Mouse (Mus musculus): ENCODE measurements at regions not wholly inside any gene's neighbourhood (a gene's known extent, or its start where the extent isn't known, plus 50 kb on each side); places are given as distances from the start of the nearest gene placed in this dataset.

GRCm38 (mm10) chr5:64401737-64402136 is 245.6 kb downstream of the Tbc1d1 start:
- DNase-seq (ENCODE audit: low spot score) (no peak), ATAC-seq (ENCODE audit: insufficient number of reproducible peaks, low FRiP score, low TSS enrichment, low read depth) (no peak)
- Histone ChIP-seq H3K27me3 (ENCODE audit: control insufficient read depth, insufficient read depth, low read length) (no peaks in the 10 kb centered on the region), H3K36me3 (ENCODE audit: control insufficient read depth, insufficient read depth, low read length) (no peaks in the 10 kb centered on the region), H3K4me2 (ENCODE audit: low read depth, severe bottlenecking) (no peak overlapping the region), H3K4me3 (ENCODE audit: low read depth, low read length) (no peak overlapping the region), H3K9me3 (ENCODE audit: control insufficient read depth, low read length) (no peaks in the 10 kb centered on the region), H3K27ac (replicated peaks; ENCODE audit: low read depth, low read length) (no peak overlapping the region), H3K4me1 (ENCODE audit: control insufficient read depth, insufficient read depth, low read length) (no peaks in the 10 kb centered on the region), H3K9ac (ENCODE audit: low read length) (no peak overlapping the region)
- 87% methylated on average over 9 of the region's 9 CpGs for WGBS

- H3K4me1 ChIP-seq (ENCODE audit: control insufficient read depth, insufficient read depth, low read length): no peaks in the 10 kb centered on the region
- H3K9ac ChIP-seq (ENCODE audit: low read length): no peak overlapping the region
- WGBS: 82% methylated on average over 11 of the region's 11 CpGs
- no peaks in the 10 kb centered on the region for H3K9me3 ChIP-seq (ENCODE audit: control insufficient read depth, low read length)
- ATAC-seq (ENCODE audit: insufficient number of reproducible peaks, low FRiP score, low TSS enrichment, low read depth) (no peak), DNase-seq (ENCODE audit: low spot score) (no peak)
- H3K4me2 ChIP-seq (ENCODE audit: low read depth, severe bottlenecking): no peak overlapping the region
- no peak overlapping the region for H3K27ac ChIP-seq (replicated peaks; ENCODE audit: low read depth, low read length)
- H3K36me3 ChIP-seq (ENCODE audit: control insufficient read depth, insufficient read depth, low read length): no peaks in the 10 kb centered on the region
- no peak overlapping the region for H3K4me3 ChIP-seq (ENCODE audit: low read depth, low read length)
- no peaks in the 10 kb centered on the region for H3K27me3 ChIP-seq (ENCODE audit: control insufficient read depth, insufficient read depth, low read length)
Measured at GRCm38 (mm10) chr5:64403077-64403981, 247.2 kb downstream of the Tbc1d1 start.

GRCm38 (mm10) chr5:64403982-64404345 is 247.9 kb downstream of the Tbc1d1 start:
- H3K9ac ChIP-seq (ENCODE audit: low read length): no peak overlapping the region
- WGBS: 86% methylated on average over 7 of the region's 7 CpGs
- no peaks in the 10 kb centered on the region for H3K27me3 ChIP-seq (ENCODE audit: control insufficient read depth, insufficient read depth, low read length)
- DNase-seq (ENCODE audit: low spot score): no peak
- H3K4me3 ChIP-seq (ENCODE audit: low read depth, low read length): no peak overlapping the region
- H3K4me2 ChIP-seq (ENCODE audit: low read depth, severe bottlenecking): no peak overlapping the region
- H3K9me3 ChIP-seq (ENCODE audit: control insufficient read depth, low read length): no peaks in the 10 kb centered on the region
- H3K36me3 ChIP-seq (ENCODE audit: control insufficient read depth, insufficient read depth, low read length): no peaks in the 10 kb centered on the region
- ATAC-seq (ENCODE audit: insufficient number of reproducible peaks, low FRiP score, low TSS enrichment, low read depth): no peak
- no peak overlapping the region for H3K27ac ChIP-seq (replicated peaks; ENCODE audit: low read depth, low read length)
- H3K4me1 ChIP-seq (ENCODE audit: control insufficient read depth, insufficient read depth, low read length): no peaks in the 10 kb centered on the region

DNA sequence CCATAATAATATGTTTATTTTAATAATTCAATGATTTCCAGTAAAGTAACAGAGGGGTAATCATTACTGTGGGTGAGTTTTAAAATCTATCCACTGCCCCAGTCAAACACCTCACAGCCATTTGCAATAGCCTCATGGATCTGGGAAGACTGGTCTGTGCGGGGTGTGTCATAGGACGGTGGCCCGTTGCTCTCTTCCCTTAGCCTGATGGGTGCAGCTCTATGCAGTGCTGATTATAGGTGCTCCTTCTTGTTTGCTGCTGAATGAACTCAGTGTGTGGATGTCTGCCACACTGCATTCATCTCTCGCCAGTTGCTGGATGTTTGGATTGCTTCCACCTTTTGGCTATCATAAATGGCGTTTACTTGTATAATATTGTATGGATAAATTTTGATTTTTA is 248.4 kb downstream of the Tbc1d1 start:
- Histone ChIP-seq H3K36me3 (ENCODE audit: control insufficient read depth, insufficient read depth, low read length) (no peaks in the 10 kb centered on the region), H3K9me3 (ENCODE audit: control insufficient read depth, low read length) (no peaks in the 10 kb centered on the region), H3K27ac (replicated peaks; ENCODE audit: low read depth, low read length) (no peak overlapping the region), H3K4me2 (ENCODE audit: low read depth, severe bottlenecking) (no peak overlapping the region), H3K27me3 (ENCODE audit: control insufficient read depth, insufficient read depth, low read length) (no peaks in the 10 kb centered on the region), H3K4me3 (ENCODE audit: low read depth, low read length) (no peak overlapping the region), H3K9ac (ENCODE audit: low read length) (no peak overlapping the region), H3K4me1 (ENCODE audit: control insufficient read depth, insufficient read depth, low read length) (no peaks in the 10 kb centered on the region)
- no peak for DNase-seq (ENCODE audit: low spot score)
- 95% methylated on average over 5 of the region's 5 CpGs for WGBS
- ATAC-seq (ENCODE audit: insufficient number of reproducible peaks, low FRiP score, low TSS enrichment, low read depth): no peak

- Histone ChIP-seq H3K4me2 (ENCODE audit: low read depth, severe bottlenecking) (no peak overlapping the region), H3K9ac (ENCODE audit: low read length) (no peak overlapping the region), H3K4me3 (ENCODE audit: low read depth, low read length) (no peak overlapping the region), H3K36me3 (ENCODE audit: control insufficient read depth, insufficient read depth, low read length) (no peaks in the 10 kb centered on the region), H3K9me3 (ENCODE audit: control insufficient read depth, low read length) (no peaks in the 10 kb centered on the region), H3K27ac (replicated peaks; ENCODE audit: low read depth, low read length) (no peak overlapping the region), H3K4me1 (ENCODE audit: control insufficient read depth, insufficient read depth, low read length) (no peaks in the 10 kb centered on the region), H3K27me3 (ENCODE audit: control insufficient read depth, insufficient read depth, low read length) (no peaks in the 10 kb centered on the region)
- ATAC-seq (ENCODE audit: insufficient number of reproducible peaks, low FRiP score, low TSS enrichment, low read depth): no peak
- DNase-seq (ENCODE audit: low spot score): no peak
- 75% methylated on average over 3 of the region's 3 CpGs for WGBS
Measured at GRCm38 (mm10) chr5:64408938-64409337, 252.8 kb downstream of the Tbc1d1 start.

DNA sequence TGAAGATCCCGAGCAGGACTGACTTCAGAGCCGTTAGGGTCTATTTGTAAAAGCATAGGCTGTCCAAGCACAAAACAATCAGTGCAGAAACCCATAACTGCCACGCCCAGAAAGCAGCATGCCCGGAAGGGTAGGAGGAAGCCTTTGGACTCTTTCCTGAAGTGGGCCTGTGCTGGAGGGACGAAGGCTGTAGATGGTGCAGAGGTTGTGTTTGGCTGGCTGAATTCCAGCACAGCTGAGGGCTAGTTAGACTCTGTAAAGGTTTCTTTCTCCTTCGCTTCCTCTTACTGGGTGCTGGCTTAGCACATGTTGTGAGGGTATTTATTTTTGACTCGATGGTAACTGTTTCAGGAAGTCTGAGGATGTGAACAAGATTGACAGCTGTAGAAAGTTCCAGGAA is 254.5 kb downstream of the Tbc1d1 start:
- no peak for ATAC-seq (ENCODE audit: insufficient number of reproducible peaks, low FRiP score, low TSS enrichment, low read depth)
- WGBS: 80% methylated on average over 7 of the region's 7 CpGs
- Histone ChIP-seq H3K9ac (ENCODE audit: low read length) (no peak overlapping the region), H3K9me3 (ENCODE audit: control insufficient read depth, low read length) (no peaks in the 10 kb centered on the region), H3K27me3 (ENCODE audit: control insufficient read depth, insufficient read depth, low read length) (no peaks in the 10 kb centered on the region), H3K4me1 (ENCODE audit: control insufficient read depth, insufficient read depth, low read length) (no peaks in the 10 kb centered on the region), H3K4me2 (ENCODE audit: low read depth, severe bottlenecking) (no peak overlapping the region), H3K4me3 (ENCODE audit: low read depth, low read length) (no peak overlapping the region), H3K36me3 (ENCODE audit: control insufficient read depth, insufficient read depth, low read length) (no peaks in the 10 kb centered on the region), H3K27ac (replicated peaks; ENCODE audit: low read depth, low read length) (no peak overlapping the region)
- DNase-seq (ENCODE audit: low spot score): no peak

GRCm38 (mm10) chr5:64414519-64414918 is 258.4 kb downstream of the Tbc1d1 start:
- Histone ChIP-seq H3K27me3 (ENCODE audit: control insufficient read depth, insufficient read depth, low read length) (no peaks in the 10 kb centered on the region), H3K4me3 (ENCODE audit: low read depth, low read length) (no peak overlapping the region), H3K36me3 (ENCODE audit: control insufficient read depth, insufficient read depth, low read length) (no peaks in the 10 kb centered on the region), H3K4me1 (ENCODE audit: control insufficient read depth, insufficient read depth, low read length) (no peaks in the 10 kb centered on the region), H3K9ac (ENCODE audit: low read length) (no peak overlapping the region), H3K27ac (replicated peaks; ENCODE audit: low read depth, low read length) (no peak overlapping the region), H3K4me2 (ENCODE audit: low read depth, severe bottlenecking) (no peak overlapping the region), H3K9me3 (ENCODE audit: control insufficient read depth, low read length) (no peaks in the 10 kb centered on the region)
- DNase-seq (ENCODE audit: low spot score) (no peak), ATAC-seq (ENCODE audit: insufficient number of reproducible peaks, low FRiP score, low TSS enrichment, low read depth) (no peak)
- 91% methylated on average over 5 of the region's 5 CpGs for WGBS

DNA sequence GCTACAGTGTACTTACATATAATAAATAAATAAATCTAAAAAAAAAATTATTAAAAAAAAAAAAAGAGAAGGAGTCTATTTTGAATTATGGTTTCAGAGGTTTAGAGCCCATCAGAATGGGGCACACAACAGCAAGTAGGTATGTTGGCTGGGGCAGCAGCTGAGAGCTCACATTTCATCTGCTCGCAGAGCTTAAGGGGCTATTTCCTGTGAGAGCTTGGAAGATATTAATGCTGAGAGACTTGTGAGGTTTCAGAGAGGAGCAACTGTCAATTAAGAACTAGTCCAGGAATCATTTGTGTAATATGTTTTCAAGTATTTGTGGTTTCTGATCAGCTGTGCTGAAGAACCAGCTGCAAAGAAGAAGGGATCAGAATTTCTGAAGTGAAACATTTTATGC is 263.3 kb downstream of the Tbc1d1 start:
- Histone ChIP-seq H3K36me3 (ENCODE audit: control insufficient read depth, insufficient read depth, low read length) (no peaks in the 10 kb centered on the region), H3K9me3 (ENCODE audit: control insufficient read depth, low read length) (peaks cover 2% of the 10 kb centered on the region; the same call in 1 of the 2 replicates), H3K4me2 (ENCODE audit: low read depth, severe bottlenecking) (no peak overlapping the region), H3K27me3 (ENCODE audit: control insufficient read depth, insufficient read depth, low read length) (no peaks in the 10 kb centered on the region), H3K27ac (replicated peaks; ENCODE audit: low read depth, low read length) (no peak overlapping the region), H3K4me1 (ENCODE audit: control insufficient read depth, insufficient read depth, low read length) (peaks cover 9% of the 10 kb centered on the region), H3K9ac (ENCODE audit: low read length) (no peak overlapping the region), H3K4me3 (ENCODE audit: low read depth, low read length) (no peak overlapping the region)
- 57% methylated on average over 1 of the region's 1 CpGs for WGBS
- DNase-seq (ENCODE audit: low spot score) (no peak), ATAC-seq (ENCODE audit: insufficient number of reproducible peaks, low FRiP score, low TSS enrichment, low read depth) (no peak)
